Mouse (Mus musculus) intestine, embryonic 15.5 days (tissue): Measurements from ENCODE around the gene Epn3. TPM values are rescaled to one million over a fixed set of nuclear protein-coding genes. Genes with fewer than 3 reads are reported as not detected.

Experiments
- ATAC-seq: fragments of 200-750 bp; cut with Nextera tagmentation; 2 replicates; pipeline ENCODE4 v1.8.0; 2017; ENCODE audit warnings: moderate TSS enrichment, moderate library complexity
- H3K27ac ChIP-seq: fragments of 300-500 bp; sonication (generic); 2 replicates; pipeline ENCODE4 v1.5.1; 2015; ENCODE audit warnings: mild to moderate bottlenecking, inconsistent platforms
- H3K27me3 ChIP-seq: fragments of 300-500 bp; sonication (generic); replicated peaks from 2 replicates; pipeline ENCODE4 v1.6.1; 2015; ENCODE audit warnings: inconsistent platforms
- H3K36me3 ChIP-seq: fragments of 300-500 bp; sonication (generic); 2 replicates; pipeline ENCODE4 v1.6.1; 2015; ENCODE audit warnings: inconsistent platforms
- H3K4me1 ChIP-seq: fragments of 300-500 bp; sonication (generic); replicated peaks from 2 replicates; pipeline ENCODE4 v1.6.1; 2015; ENCODE audit warnings: inconsistent platforms
- H3K4me2 ChIP-seq: fragments of 300-500 bp; sonication (generic); replicated peaks from 2 replicates; pipeline ENCODE4 v1.6.1; 2015; ENCODE audit warnings: mild to moderate bottlenecking, inconsistent platforms
- H3K4me3 ChIP-seq: fragments of 300-500 bp; sonication (generic); replicated peaks from 2 replicates; pipeline ENCODE4 v1.5.1; 2015; ENCODE audit warnings: inconsistent platforms
- H3K9ac ChIP-seq: fragments of 300-500 bp; sonication (generic); 2 replicates; pipeline ENCODE4 v1.6.1; 2015; ENCODE audit warnings: inconsistent platforms
- H3K9me3 ChIP-seq: fragments of 300-500 bp; sonication (generic); 2 replicates; pipeline ENCODE4 v1.6.1; 2016; ENCODE audit warnings: inconsistent platforms
- WGBS: fragments of 180-500 bp; shearing (Covaris S2); methylation state at CpG from one replicate; pipeline ENCODE4 v1.1.7; 2015; 5-methylcytosine and 5-hydroxymethylcytosine counted together
- polyA plus RNA-seq: library from polyadenylated mRNA; unstranded; fragments of >200 nt; fragmentation: Nextera tagmentation; extraction: Ambion mirVana; gene quantifications from 2 replicates; pipeline ENCODE4 v1.2.1, GENCODE M21; 2015

Gene Epn3
- polyA plus RNA-seq, 1 experiment from 2014 or later = 2.1 TPM

GRCm38 (mm10) chr11:94475722-94476121, 24.1 kb downstream of the Epn3 start:
- Histone ChIP-seq H3K27me3 (peaks cover 50% of the 10 kb centered on the region), H3K36me3 (no peaks in the 10 kb centered on the region)
- 22% methylated on average over 11 of the region's 11 CpGs for WGBS

GRCm38 (mm10) chr11:94474544-94474910, 25.2 kb downstream of the Epn3 start:
- peak overlapping the region; percentile 75 for H3K4me3 ChIP-seq
- no peaks in the 10 kb centered on the region for H3K36me3 ChIP-seq
- H3K27ac ChIP-seq = 0 out of 2 replicates have a peak overlapping the region, but pooled peaks have one; percentile 25
- 2% methylated on average over 11 of the region's 11 CpGs for WGBS
- peak overlapping the region; percentile 94 for H3K4me2 ChIP-seq
- no peaks in the 10 kb centered on the region for H3K9me3 ChIP-seq
- H3K4me1 ChIP-seq = peaks cover 41% of the 10 kb centered on the region
- H3K27me3 ChIP-seq = peaks cover 50% of the 10 kb centered on the region
- no peak overlapping the region for H3K9ac ChIP-seq
- no peak for ATAC-seq

More at GRCm38 (mm10) chr11:94475722-94476121, 24.1 kb downstream of the Epn3 start:
- Histone ChIP-seq H3K27ac (no peak overlapping the region), H3K9me3 (no peaks in the 10 kb centered on the region), H3K4me2 (no peak overlapping the region), H3K9ac (no peak overlapping the region), H3K4me3 (no peak overlapping the region), H3K4me1 (peaks cover 37% of the 10 kb centered on the region)
- no peak for ATAC-seq

GRCm38 (mm10) chr11:94473707-94474543, 25.8 kb downstream of the Epn3 start, which contains the start of gene Cacna1g:
Gene Cacna1g (minus strand): TSS chr11:94474198.
- Histone ChIP-seq H3K36me3 (no peaks in the 10 kb centered on the region), H3K4me3 (peak within 1 kb of the TSS; percentile 75), H3K27ac (peak within 1 kb of the TSS; percentile 92), H3K27me3 (peaks cover 50% of the 10 kb centered on the region), H3K4me1 (peaks cover 48% of the 10 kb centered on the region), H3K9me3 (no peaks in the 10 kb centered on the region), H3K4me2 (peak within 1 kb of the TSS; percentile 94), H3K9ac (peak within 1 kb of the TSS; percentile 78)
- under 1% methylated on average over 61 of the region's 71 CpGs for WGBS
- ATAC-seq = peak; percentile 95

- Histone ChIP-seq H3K9me3 (no peaks in the 10 kb centered on the region), H3K4me1 (peaks cover 56% of the 10 kb centered on the region), H3K36me3 (no peaks in the 10 kb centered on the region), H3K4me2 (peak overlapping the region; percentile 94), H3K4me3 (peak overlapping the region; percentile 75), H3K27me3 (peaks cover 50% of the 10 kb centered on the region), H3K9ac (peak overlapping the region; percentile 78), H3K27ac (peak overlapping the region; percentile 92)
- ATAC-seq = peak; percentile 17; the same call in 1 of the 2 replicates
- under 1% methylated on average over 52 of the region's 52 CpGs for WGBS
Observed at GRCm38 (mm10) chr11:94472916-94473706, 26.7 kb downstream of the Epn3 start.

GRCm38 (mm10) chr11:94472585-94472915, 27.2 kb downstream of the Epn3 start:
- Histone ChIP-seq H3K36me3 (no peaks in the 10 kb centered on the region), H3K9me3 (no peaks in the 10 kb centered on the region), H3K4me2 (peak overlapping the region; percentile 94), H3K4me3 (peak overlapping the region; percentile 75), H3K9ac (peak overlapping the region; percentile 78), H3K4me1 (peaks cover 59% of the 10 kb centered on the region), H3K27ac (0 out of 2 replicates have a peak overlapping the region, but pooled peaks have one; percentile 17), H3K27me3 (peaks cover 46% of the 10 kb centered on the region)
- ATAC-seq = no peak
- 2% methylated on average over 15 of the region's 15 CpGs for WGBS

DNA sequence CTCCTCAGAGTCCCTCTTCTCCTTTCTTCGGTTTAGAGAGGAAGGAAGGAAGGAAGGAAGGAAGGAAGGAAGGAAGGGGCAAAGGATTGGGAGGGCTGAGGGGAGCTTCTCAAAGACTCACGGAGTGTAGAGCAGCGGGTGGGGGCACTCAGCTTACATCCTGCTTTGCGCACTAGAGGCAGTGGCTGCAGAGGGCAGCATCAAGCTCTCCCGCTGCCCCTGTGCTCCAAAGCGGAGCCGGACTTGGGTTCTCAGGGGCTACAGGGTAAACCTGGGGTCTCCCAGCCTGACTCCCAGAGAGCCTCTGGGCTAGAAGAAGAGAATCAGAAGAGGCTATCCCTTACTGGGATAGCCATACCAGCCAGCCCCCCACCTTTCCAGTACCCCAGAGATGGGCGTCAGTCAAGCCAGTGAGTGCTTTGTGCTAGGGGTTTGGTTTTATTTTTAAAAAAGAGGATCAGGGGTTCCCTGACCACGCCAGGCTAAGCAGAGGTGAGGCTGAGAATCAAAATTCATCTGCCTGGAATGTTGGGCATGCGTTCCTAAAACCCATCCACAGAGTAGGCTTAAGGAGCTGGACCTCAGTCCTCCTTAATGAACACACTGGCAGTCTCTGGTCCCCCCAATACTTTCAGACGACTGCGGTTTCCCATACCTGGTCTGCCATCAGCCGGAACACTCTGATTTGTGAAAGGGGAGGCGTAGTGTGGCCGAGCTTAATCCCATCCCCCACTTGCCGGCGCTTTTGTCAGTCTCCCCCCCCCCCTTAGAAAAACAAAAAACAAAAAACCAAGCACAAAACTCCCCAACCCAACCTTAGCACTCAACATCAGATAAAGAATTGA, 27.8 kb downstream of the Epn3 start:
- Histone ChIP-seq H3K9me3 (no peaks in the 10 kb centered on the region), H3K36me3 (no peaks in the 10 kb centered on the region), H3K27ac (0 out of 2 replicates have a peak overlapping the region, but pooled peaks have one; percentile 17), H3K4me2 (peak overlapping the region; percentile 94), H3K4me3 (peak overlapping the region; percentile 75), H3K4me1 (peaks cover 62% of the 10 kb centered on the region), H3K9ac (peak overlapping the region; percentile 78), H3K27me3 (peaks cover 45% of the 10 kb centered on the region)
- no peak for ATAC-seq
- 19% methylated on average over 17 of the region's 17 CpGs for WGBS

DNA sequence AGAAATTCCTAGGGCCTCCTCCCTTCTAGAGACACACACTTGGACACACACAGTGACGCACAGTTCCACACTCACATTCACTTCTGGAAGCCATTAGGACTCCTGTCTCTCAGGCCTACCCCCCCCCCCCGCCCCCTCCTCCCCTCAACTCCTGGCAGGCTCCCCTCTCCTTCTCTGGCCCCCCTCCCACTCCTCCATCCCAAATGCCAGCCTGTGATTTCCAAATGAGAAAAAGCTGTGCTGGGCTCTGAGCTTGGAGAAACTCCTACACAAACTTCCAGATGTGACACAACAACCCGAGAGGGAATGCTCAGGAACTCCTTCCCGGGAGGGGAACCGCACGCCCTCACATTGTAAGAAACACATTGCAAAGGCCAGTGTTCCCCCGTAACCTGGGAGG, 29.4 kb downstream of the Epn3 start:
- H3K4me1 ChIP-seq = peaks cover 58% of the 10 kb centered on the region
- no peak overlapping the region for H3K4me3 ChIP-seq
- 0 out of 2 replicates have a peak overlapping the region, but pooled peaks have one; percentile 40 for H3K27ac ChIP-seq
- WGBS = 36% methylated on average over 6 of the region's 7 CpGs
- no peak for ATAC-seq
- peak overlapping the region; percentile 22 for H3K4me2 ChIP-seq
- no peak overlapping the region for H3K9ac ChIP-seq
- H3K27me3 ChIP-seq = peaks cover 34% of the 10 kb centered on the region
- H3K9me3 ChIP-seq = no peaks in the 10 kb centered on the region
- no peaks in the 10 kb centered on the region for H3K36me3 ChIP-seq

GRCm38 (mm10) chr11:94469136-94470064, 30.4 kb downstream of the Epn3 start:
- peaks cover 24% of the 10 kb centered on the region for H3K27me3 ChIP-seq
- H3K4me3 ChIP-seq = no peak overlapping the region
- WGBS = 34% methylated on average over 9 of the region's 9 CpGs
- no peak for ATAC-seq
- no peak overlapping the region for H3K9ac ChIP-seq
- no peaks in the 10 kb centered on the region for H3K36me3 ChIP-seq
- peak overlapping the region; percentile 48 for H3K27ac ChIP-seq
- peaks cover 56% of the 10 kb centered on the region for H3K4me1 ChIP-seq
- H3K9me3 ChIP-seq = no peaks in the 10 kb centered on the region
- H3K4me2 ChIP-seq = peak overlapping the region; percentile 31; the same call in 1 of the 2 replicates

- no peaks in the 10 kb centered on the region for H3K9me3 ChIP-seq
- 0 out of 2 replicates have a peak overlapping the region, but pooled peaks have one; percentile 48 for H3K27ac ChIP-seq
- no peak overlapping the region for H3K4me2 ChIP-seq
- H3K27me3 ChIP-seq = peaks cover 22% of the 10 kb centered on the region
- H3K4me3 ChIP-seq = no peak overlapping the region
- no peak for ATAC-seq
- H3K4me1 ChIP-seq = peaks cover 55% of the 10 kb centered on the region
- H3K9ac ChIP-seq = no peak overlapping the region
- 33% methylated on average over 4 of the region's 4 CpGs for WGBS
- no peaks in the 10 kb centered on the region for H3K36me3 ChIP-seq
Observed at GRCm38 (mm10) chr11:94468582-94469064, 31.2 kb downstream of the Epn3 start.

- Histone ChIP-seq H3K9me3 (no peaks in the 10 kb centered on the region), H3K4me1 (peaks cover 40% of the 10 kb centered on the region), H3K27me3 (peaks cover 5% of the 10 kb centered on the region), H3K9ac (no peak overlapping the region), H3K4me2 (no peak overlapping the region), H3K36me3 (no peaks in the 10 kb centered on the region), H3K4me3 (no peak overlapping the region), H3K27ac (no peak overlapping the region)
- 87% methylated on average over 17 of the region's 17 CpGs for WGBS
- no peak for ATAC-seq
Observed at GRCm38 (mm10) chr11:94466333-94466855, 33.4 kb downstream of the Epn3 start.
